Mouse (Mus musculus): ENCODE measurements around the gene Dld.

DNA sequence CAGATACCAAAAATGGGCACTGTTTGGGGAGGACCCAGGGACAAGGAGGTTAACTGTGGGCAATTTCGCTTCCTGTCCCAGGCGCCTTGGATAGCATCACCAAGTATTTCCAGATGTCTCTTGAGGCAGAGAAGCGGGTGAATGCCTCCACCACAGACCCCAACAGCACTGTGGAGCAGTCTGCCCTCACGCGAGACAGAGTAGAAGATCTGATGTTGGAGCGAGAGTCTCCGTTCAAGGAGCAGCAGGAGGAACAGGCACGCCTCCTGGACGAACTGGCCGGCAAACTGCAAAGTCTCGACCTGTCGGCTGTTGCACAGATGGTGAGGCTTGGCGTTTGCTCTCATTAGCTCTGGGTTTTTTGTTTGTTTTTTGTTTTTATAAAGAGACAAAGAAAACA is 30.4 kb downstream of the Dld start:
- TF ChIP-seq POLR2A (IDR thresholded peaks at IDR 0.05; ENCODE audit: control insufficient read depth, low read depth, low read length) (no peak), CTCF (IDR thresholded peaks at IDR 0.05; ENCODE audit: control insufficient read depth, insufficient read depth, insufficient replicate concordance, low read depth, low read length) (no peak)
